Mouse (Mus musculus): Measurements from ENCODE around the gene Calr4. TPM values are rescaled to one million over a fixed set of nuclear protein-coding genes. Genes with fewer than 3 reads are reported as not detected.

Calr4 gene
- total and polyA plus RNA-seq, 2 experiments from 2014 or later, result 1.0 to 1.6 TPM

DNA sequence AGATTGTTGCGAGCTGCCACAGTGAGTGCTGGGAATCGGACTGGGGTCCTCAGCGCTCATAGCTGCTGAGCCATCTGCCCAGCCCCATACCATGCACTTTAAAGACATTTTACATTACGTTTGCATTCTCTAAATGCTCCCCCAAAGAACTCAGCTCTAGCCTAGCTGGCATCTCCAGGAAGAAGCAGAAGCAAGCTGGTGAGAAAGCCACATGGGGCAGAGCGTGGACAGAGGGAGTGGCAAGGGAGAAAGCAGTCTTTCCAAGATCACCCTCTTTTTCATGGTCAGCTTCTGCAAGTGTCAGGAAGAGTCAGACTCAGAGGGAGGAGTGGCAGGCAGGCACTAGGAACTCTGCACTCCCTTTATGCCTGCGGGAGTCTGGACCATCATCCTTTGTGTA is 22.5 kb downstream of the Calr4 start:
- no peak for TF ChIP-seq CTCF (IDR thresholded peaks at IDR 0.05; ENCODE audit: low read depth)
- Histone ChIP-seq H3K36me3 (ENCODE audit: insufficient read depth, low read length) (no peaks in the 10 kb centered on the region), H3K4me1 (ENCODE audit: insufficient read depth, low read length) (no peaks in the 10 kb centered on the region), H3K9ac (replicated peaks; ENCODE audit: low read length) (no peak overlapping the region), H3K27me3 (ENCODE audit: insufficient read depth, low read length) (no peaks in the 10 kb centered on the region), H3K4me2 (ENCODE audit: low read depth, low read length) (no peak overlapping the region), H3K27ac (no peak overlapping the region), H3K4me3 (ENCODE audit: low read length) (no peak overlapping the region), H3K9me3 (ENCODE audit: low read length) (no peaks in the 10 kb centered on the region)
- ATAC-seq, result no peak
- WGBS, result 89% methylated on average over 6 of the region's 6 CpGs
- DNase-seq (ENCODE audit: low spot score), result no peak

DNA sequence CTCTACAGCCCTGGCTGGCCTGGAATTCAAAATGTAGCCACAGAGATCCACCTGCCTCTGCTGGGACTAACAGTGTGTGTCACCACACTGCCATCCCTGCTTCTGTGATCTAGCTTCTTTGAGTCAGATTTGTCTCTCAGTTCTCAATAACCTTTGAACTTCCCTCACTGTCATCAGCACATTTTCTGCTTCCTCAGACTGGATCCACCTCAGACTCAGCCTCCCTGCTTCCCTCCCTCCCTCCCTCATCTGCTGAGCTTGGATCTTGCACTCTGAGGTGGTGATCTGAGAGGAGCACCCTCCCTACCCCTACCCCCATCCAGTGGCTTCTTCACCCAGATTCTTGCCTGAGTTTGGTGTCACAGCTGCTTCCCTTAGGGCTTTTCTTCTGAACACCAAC is 23.4 kb downstream of the Calr4 start:
- ATAC-seq, result no peak
- Histone ChIP-seq H3K9ac (replicated peaks; ENCODE audit: low read length) (no peak overlapping the region), H3K9me3 (ENCODE audit: low read length) (no peaks in the 10 kb centered on the region), H3K27me3 (ENCODE audit: insufficient read depth, low read length) (no peaks in the 10 kb centered on the region), H3K4me3 (ENCODE audit: low read length) (no peak overlapping the region), H3K27ac (no peak overlapping the region), H3K36me3 (ENCODE audit: insufficient read depth, low read length) (no peaks in the 10 kb centered on the region), H3K4me2 (ENCODE audit: low read depth, low read length) (no peak overlapping the region), H3K4me1 (ENCODE audit: insufficient read depth, low read length) (no peaks in the 10 kb centered on the region)
- DNase-seq (ENCODE audit: low spot score), result no peak
- no peak for TF ChIP-seq CTCF (IDR thresholded peaks at IDR 0.05; ENCODE audit: low read depth)

GRCm38 (mm10) chr4:109262068-109262467 is 27.8 kb downstream of the Calr4 start:
- Histone ChIP-seq H3K9ac (replicated peaks; ENCODE audit: low read length) (no peak overlapping the region), H3K27ac (no peak overlapping the region), H3K4me2 (ENCODE audit: low read depth, low read length) (no peak overlapping the region), H3K4me1 (ENCODE audit: insufficient read depth, low read length) (no peaks in the 10 kb centered on the region), H3K4me3 (ENCODE audit: low read length) (no peak overlapping the region), H3K27me3 (ENCODE audit: insufficient read depth, low read length) (no peaks in the 10 kb centered on the region), H3K9me3 (ENCODE audit: low read length) (no peaks in the 10 kb centered on the region), H3K36me3 (ENCODE audit: insufficient read depth, low read length) (no peaks in the 10 kb centered on the region)
- ATAC-seq (no peak), DNase-seq (ENCODE audit: low spot score) (no peak)
- 73% methylated on average over 6 of the region's 6 CpGs for WGBS
- TF ChIP-seq CTCF (IDR thresholded peaks at IDR 0.05; ENCODE audit: low read depth), result no peak

- DNase-seq (ENCODE audit: low spot score), result no peak
- TF ChIP-seq CTCF (IDR thresholded peaks at IDR 0.05; ENCODE audit: low read depth), result no peak
- no peaks in the 10 kb centered on the region for H3K4me1 ChIP-seq (ENCODE audit: insufficient read depth, low read length)
- WGBS, result 90% methylated on average over 3 of the region's 3 CpGs
- H3K9me3 ChIP-seq (ENCODE audit: low read length), result no peaks in the 10 kb centered on the region
- no peak overlapping the region for H3K27ac ChIP-seq
- H3K9ac ChIP-seq (replicated peaks; ENCODE audit: low read length), result no peak overlapping the region
- H3K4me2 ChIP-seq (ENCODE audit: low read depth, low read length), result no peak overlapping the region
- H3K36me3 ChIP-seq (ENCODE audit: insufficient read depth, low read length), result no peaks in the 10 kb centered on the region
- H3K27me3 ChIP-seq (ENCODE audit: insufficient read depth, low read length), result no peaks in the 10 kb centered on the region
- H3K4me3 ChIP-seq (ENCODE audit: low read length), result no peak overlapping the region
- no peak for ATAC-seq
Observed at GRCm38 (mm10) chr4:109266056-109266455, 31.8 kb downstream of the Calr4 start.

DNA sequence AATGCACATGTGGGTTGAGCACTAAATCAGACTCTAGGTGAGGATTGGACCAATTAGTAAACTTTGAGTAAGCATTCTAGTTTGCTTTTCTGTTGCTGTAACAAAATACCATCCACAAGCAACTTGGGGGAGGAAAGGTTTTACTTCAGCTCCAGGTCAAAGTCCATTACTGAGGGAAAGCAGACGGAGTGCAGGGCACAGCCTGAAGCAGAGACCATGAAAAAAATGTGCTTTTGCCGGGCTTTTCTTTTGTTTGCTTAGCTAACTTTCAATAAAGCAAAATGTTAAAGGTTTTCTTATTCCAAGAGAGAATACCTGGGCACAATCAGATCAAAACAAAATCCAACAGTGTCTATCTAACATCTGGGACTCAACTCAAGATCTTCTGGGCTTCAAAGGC is 32.5 kb downstream of the Calr4 start:
- DNase-seq (ENCODE audit: low spot score) (no peak), ATAC-seq (no peak)
- H3K4me3 ChIP-seq (ENCODE audit: low read length), result no peak overlapping the region
- no peak for TF ChIP-seq CTCF (IDR thresholded peaks at IDR 0.05; ENCODE audit: low read depth)
- H3K4me2 ChIP-seq (ENCODE audit: low read depth, low read length), result no peak overlapping the region
- no peaks in the 10 kb centered on the region for H3K9me3 ChIP-seq (ENCODE audit: low read length)
- H3K4me1 ChIP-seq (ENCODE audit: insufficient read depth, low read length), result no peaks in the 10 kb centered on the region
- no peak overlapping the region for H3K27ac ChIP-seq
- no peaks in the 10 kb centered on the region for H3K36me3 ChIP-seq (ENCODE audit: insufficient read depth, low read length)
- 78% methylated on average over 2 of the region's 2 CpGs for WGBS
- H3K27me3 ChIP-seq (ENCODE audit: insufficient read depth, low read length), result no peaks in the 10 kb centered on the region
- H3K9ac ChIP-seq (replicated peaks; ENCODE audit: low read length), result no peak overlapping the region

DNA sequence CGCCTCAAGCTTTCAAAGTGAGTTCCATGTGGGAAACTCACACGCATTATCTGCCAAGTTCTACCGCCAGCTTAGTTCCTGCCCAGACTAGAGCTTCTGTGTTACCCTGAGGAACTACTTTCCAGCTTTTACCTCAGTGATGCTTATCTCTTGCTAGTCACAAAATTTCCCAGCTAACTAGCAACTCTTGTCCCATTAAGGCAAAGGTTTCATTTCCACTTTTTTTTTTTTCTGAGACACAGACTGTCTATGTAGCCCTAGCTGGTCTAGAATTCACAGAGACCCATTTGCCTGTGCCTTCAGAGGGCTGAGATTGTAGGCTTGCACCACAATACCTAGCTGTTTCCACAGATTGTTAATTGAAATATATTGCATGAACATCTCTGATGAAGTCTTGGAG is 33.2 kb downstream of the Calr4 start:
- no peak overlapping the region for H3K4me2 ChIP-seq (ENCODE audit: low read depth, low read length)

DNA sequence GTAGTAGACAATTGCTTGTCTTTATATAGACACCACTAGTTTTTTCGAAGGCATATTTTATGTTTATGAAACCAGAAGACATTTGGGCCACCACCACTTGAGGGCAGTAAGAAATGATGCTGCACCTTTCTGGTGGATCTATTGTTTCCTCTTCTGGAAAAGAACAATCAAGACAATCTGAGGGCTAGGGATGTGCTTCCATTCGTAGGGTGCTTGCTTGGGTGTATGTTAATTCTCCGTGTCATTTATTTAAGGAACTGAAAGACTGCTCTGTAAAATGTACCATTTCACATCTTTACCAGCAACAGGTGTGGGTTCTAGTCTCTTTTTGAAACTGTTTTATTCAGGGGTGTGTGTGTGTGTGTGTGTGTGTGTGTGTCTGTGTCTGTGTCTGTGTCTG is 34.6 kb downstream of the Calr4 start:
- no peaks in the 10 kb centered on the region for H3K4me1 ChIP-seq (ENCODE audit: insufficient read depth, low read length)
- ATAC-seq, result no peak
- H3K9ac ChIP-seq (replicated peaks; ENCODE audit: low read length), result no peak overlapping the region
- 85% methylated on average over 3 of the region's 3 CpGs for WGBS
- no peak for DNase-seq (ENCODE audit: low spot score)
- H3K36me3 ChIP-seq (ENCODE audit: insufficient read depth, low read length), result no peaks in the 10 kb centered on the region
- H3K9me3 ChIP-seq (ENCODE audit: low read length), result no peaks in the 10 kb centered on the region
- no peak overlapping the region for H3K4me3 ChIP-seq (ENCODE audit: low read length)
- H3K27me3 ChIP-seq (ENCODE audit: insufficient read depth, low read length), result no peaks in the 10 kb centered on the region
- no peak overlapping the region for H3K27ac ChIP-seq
- no peak overlapping the region for H3K4me2 ChIP-seq (ENCODE audit: low read depth, low read length)
- no peak for TF ChIP-seq CTCF (IDR thresholded peaks at IDR 0.05; ENCODE audit: low read depth)

More for the DNA sequence above, 33.2 kb downstream of the Calr4 start:
- Histone ChIP-seq H3K4me3 (ENCODE audit: low read length) (no peak overlapping the region), H3K36me3 (ENCODE audit: insufficient read depth, low read length) (no peaks in the 10 kb centered on the region), H3K9ac (replicated peaks; ENCODE audit: low read length) (no peak overlapping the region), H3K4me1 (ENCODE audit: insufficient read depth, low read length) (no peaks in the 10 kb centered on the region), H3K27ac (no peak overlapping the region), H3K9me3 (ENCODE audit: low read length) (no peaks in the 10 kb centered on the region), H3K27me3 (ENCODE audit: insufficient read depth, low read length) (no peaks in the 10 kb centered on the region)
- ATAC-seq, result no peak
- DNase-seq (ENCODE audit: low spot score), result no peak
- TF ChIP-seq CTCF (IDR thresholded peaks at IDR 0.05; ENCODE audit: low read depth), result no peak
- WGBS, result 86% methylated on average over 3 of the region's 3 CpGs
